Mouse (Mus musculus) lung, adult 2 months (tissue): ENCODE data around the gene 1500011B03Rik.

Experiments used
- CTCF ChIP-seq: fragments of 200-500 bp; IDR thresholded peaks from 2 replicates; pipeline ENCODE4 v1.5.1; 2011; ENCODE audit warnings: mild to moderate bottlenecking, low read length, control low read depth; ENCODE audit not compliant: insufficient read depth
- POLR2A ChIP-seq: fragments of 200-500 bp; IDR thresholded peaks from 2 replicates; pipeline ENCODE4 v1.6.1; 2011; ENCODE audit warnings: low read depth, mild to moderate bottlenecking, control low read depth, low read length, borderline replicate concordance; ENCODE audit errors: extremely low read depth

DNA sequence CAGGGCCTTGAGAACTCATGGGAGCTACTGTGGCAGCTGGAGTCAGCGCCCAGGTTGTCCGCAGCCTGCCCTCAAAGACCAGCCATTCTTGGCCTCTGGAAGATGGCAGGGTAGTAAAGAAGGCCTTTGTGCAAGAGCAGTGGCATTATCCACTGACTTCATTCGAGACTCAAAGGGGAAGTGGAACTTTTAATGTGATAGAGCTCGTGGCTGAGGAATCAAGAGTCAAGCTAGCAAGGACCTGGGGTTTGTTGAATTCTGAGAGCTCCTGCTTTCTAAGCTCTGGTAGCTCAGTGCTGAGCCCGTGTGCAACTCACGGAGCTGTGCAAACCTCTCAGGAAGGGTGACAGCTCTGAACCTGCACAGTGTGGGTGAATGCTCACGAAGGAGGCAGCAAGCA lies 42.4 kb downstream of the 1500011B03Rik start:
- TF ChIP-seq CTCF (no peak), POLR2A (no peak)
